Mouse (Mus musculus): ENCODE results near the gene Stub1.

DNA sequence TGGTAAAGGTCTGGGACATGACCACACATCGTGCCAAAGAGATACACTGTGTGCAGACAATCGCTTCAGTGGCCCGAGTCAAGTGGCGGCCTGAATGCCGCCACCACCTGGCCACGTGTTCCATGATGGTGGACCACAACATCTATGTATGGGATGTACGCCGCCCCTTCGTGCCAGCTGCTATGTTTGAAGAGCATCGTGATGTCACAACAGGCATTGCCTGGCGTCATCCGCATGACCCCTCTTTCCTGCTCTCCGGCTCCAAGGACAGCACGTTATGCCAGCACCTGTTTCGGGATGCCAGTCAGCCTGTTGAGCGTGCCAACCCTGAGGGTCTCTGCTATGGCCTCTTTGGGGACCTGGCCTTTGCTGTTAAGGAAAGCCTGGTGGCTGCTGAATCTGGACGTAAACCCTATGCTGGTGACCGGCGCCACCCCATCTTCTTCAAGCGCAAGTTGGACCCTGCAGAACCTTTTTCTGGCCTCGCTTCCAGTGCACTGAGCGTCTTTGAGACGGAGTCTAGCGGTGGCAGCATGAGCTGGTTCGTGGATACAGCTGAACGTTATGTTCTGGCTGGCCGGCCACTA, 7.1 kb downstream of the Stub1 start:
- TF ChIP-seq MAX (IDR thresholded peaks at IDR 0.05; ENCODE audit: low read depth), result no peak
- no peak for TF ChIP-seq POLR2A (IDR thresholded peaks at IDR 0.05; ENCODE audit: insufficient read length, low read depth)
- no peak for TF ChIP-seq REST (IDR thresholded peaks at IDR 0.05; ENCODE audit: insufficient read depth, insufficient read length)
- TF ChIP-seq POLR2AphosphoS2 (IDR thresholded peaks at IDR 0.05; ENCODE audit: insufficient read length, low read depth), result no peak
- no peak for TF ChIP-seq E2F4 (IDR thresholded peaks at IDR 0.05; ENCODE audit: insufficient read depth)
- no peak for TF ChIP-seq USF1 (IDR thresholded peaks at IDR 0.05; ENCODE audit: low read depth)
- TF ChIP-seq MYOD1 (IDR thresholded peaks at IDR 0.05; ENCODE audit: control insufficient read depth in 1 of 3, insufficient read length in 2 of 3, low read depth in 2 of 3), result no peak
- TF ChIP-seq SRF (IDR thresholded peaks at IDR 0.05; ENCODE audit: control insufficient read depth, insufficient read length, low read depth), result no peak
- TF ChIP-seq CEBPB (IDR thresholded peaks at IDR 0.05; ENCODE audit: insufficient read depth, poor library complexity, severe bottlenecking), result no peak
- no peak for TF ChIP-seq TCF12 (IDR thresholded peaks at IDR 0.05; ENCODE audit: insufficient read depth, poor library complexity, severe bottlenecking)
- no peak for TF ChIP-seq TCF3 (IDR thresholded peaks at IDR 0.05; ENCODE audit: insufficient read length, low read depth)
- no peak for TF ChIP-seq MYOG (IDR thresholded peaks at IDR 0.05; ENCODE audit: control insufficient read depth in 1 of 3, insufficient read depth in 1 of 3, insufficient read length in 2 of 3, low read depth in 2 of 3)
